Mouse (Mus musculus): ENCODE measurements around the gene Ppa2.

Ppa2 gene

GRCm38 (mm10) chr3:133389803-133390387, 80.0 kb downstream of the Ppa2 start:
- DNase-seq (ENCODE audit: low read depth, low spot score) = no peak

GRCm38 (mm10) chr3:133394531-133394930, 84.6 kb downstream of the Ppa2 start:
- DNase-seq (ENCODE audit: low read depth, low spot score) = peak; percentile 39

DNA sequence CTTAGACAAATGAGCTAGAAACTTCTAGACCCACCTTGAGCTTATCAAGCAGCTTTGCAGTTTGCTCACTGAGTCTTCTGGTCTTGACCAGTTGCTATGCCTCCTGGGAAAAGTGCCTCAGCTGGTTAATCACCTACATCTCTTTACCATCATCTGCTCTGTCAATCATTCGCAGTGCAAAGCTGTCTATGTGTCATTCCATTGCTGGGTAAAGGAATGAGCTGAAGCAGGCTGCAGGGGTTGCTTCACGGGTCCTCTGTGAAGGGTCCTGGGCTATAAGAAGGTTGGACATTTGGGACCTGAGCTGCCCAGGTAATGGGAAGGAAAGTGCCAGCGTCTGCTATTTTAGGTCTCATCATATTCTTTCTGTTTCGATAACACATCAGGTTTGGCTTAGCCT, 93.9 kb downstream of the Ppa2 start:
- no peak for DNase-seq (ENCODE audit: low read depth, low spot score)

DNA sequence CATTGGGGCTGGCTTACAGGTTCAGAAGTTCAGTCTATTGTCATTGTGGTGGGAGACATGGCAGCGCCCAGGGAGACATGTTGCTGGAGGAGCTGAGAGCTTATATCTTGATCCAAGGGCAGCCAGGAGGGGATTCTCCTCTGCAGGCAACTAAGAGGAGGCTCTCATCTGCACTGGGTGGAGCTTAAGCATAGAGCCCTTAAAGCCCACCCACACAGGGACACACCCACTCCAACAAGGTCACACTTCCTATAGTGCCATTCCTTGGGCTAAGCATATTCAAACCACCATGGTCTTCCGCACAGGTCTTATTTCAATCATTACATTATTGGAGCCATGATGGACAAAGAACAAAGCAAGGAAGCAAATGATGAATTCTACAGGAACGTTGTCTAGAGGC, 95.7 kb downstream of the Ppa2 start:
- no peak for DNase-seq (ENCODE audit: low read depth, low spot score)

DNA sequence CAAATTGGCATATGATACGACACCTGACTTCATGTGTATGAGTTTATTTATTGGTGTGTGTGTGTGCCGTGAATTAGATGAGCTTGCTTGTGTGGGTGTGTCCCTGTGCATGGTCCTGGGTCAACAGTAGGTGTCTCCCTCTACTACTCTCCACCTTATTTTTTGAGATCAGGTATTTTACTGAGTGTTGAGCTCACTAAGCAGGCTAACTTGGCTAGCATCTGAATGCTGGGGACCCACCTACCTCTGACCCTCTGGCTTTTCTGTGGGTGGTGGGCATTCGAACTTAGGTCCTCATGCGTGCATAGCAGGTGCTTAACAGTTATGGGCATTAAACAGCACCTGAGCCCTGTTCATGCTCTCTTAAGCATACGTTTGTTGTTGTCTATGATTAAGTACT, 96.3 kb downstream of the Ppa2 start:
- peak; percentile 40 for DNase-seq (ENCODE audit: low read depth, low spot score)

GRCm38 (mm10) chr3:133411123-133411675, 101.3 kb downstream of the Ppa2 start:
- no peak for DNase-seq (ENCODE audit: low read depth, low spot score)

DNA sequence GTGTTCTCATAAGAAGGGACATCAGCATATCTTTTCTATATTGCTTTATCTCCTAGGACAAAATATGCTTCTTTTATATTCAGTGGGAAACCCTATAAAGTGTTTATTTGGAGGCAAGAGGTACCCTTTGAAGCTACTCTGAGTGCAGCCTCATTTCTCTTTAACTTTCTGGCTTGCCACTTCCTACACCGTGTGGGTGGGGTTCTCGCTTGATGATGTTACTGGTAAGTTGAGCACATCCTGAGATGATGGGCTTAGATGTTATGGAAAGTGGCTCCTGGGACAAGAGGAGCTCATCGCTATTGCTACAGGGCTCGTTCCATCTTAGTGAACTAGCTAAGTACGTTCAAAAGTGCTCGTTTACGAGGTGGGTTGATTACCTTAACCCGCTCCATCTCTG, 101.9 kb downstream of the Ppa2 start:
- DNase-seq (ENCODE audit: low read depth, low spot score) = no peak

DNA sequence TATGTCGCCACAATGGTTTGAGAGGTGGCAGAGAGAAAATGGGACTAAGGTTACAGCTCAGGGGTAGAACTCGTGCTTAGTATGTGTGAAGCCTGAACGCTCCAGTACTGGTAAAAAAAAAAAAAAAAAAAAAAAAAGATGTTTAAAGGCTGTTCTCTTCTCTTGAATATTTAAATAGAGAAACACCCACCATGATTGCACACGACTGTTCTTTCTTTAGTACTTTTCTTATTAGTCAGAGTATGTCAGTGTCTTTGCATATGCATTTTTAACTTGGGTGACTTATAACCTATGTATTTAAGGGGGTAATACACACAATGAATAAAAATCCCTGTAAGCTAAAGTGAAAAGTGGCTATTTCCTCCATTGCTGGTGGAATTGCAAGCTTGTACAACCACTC, 104.8 kb downstream of the Ppa2 start:
- no peak for DNase-seq (ENCODE audit: low read depth, low spot score)

- no peak for DNase-seq (ENCODE audit: low read depth, low spot score)
These were observed 113.2 kb downstream of the Ppa2 start for GRCm38 (mm10) chr3:133423073-133423472.
